Mouse (Mus musculus): ENCODE measurements around the gene Lrit2.
A peak's percentile ranks its signal among the peaks of the same experiment; 100 is the strongest.

GRCm38 (mm10) chr14:37033241-37033640 lies 34.5 kb upstream of the Lrit2 start:
- TF ChIP-seq ZNF384 (IDR thresholded peaks at IDR 0.05; ENCODE audit: low read depth, low read length) (no peak), MAFK (IDR thresholded peaks at IDR 0.05; ENCODE audit: insufficient read depth, low read depth, low read length) (no peak), ZC3H11A (IDR thresholded peaks at IDR 0.05; ENCODE audit: borderline replicate concordance, low read depth, low read length) (peak; percentile 91), HCFC1 (IDR thresholded peaks at IDR 0.05; ENCODE audit: borderline replicate concordance, insufficient read depth, low read length) (no peak), CHD2 (IDR thresholded peaks at IDR 0.05; ENCODE audit: low read depth, low read length) (no peak)

Data from ES-E14 (cell line).